ENCODE assay signal across 7 mouse cellular contexts in the genomic region with DNA sequence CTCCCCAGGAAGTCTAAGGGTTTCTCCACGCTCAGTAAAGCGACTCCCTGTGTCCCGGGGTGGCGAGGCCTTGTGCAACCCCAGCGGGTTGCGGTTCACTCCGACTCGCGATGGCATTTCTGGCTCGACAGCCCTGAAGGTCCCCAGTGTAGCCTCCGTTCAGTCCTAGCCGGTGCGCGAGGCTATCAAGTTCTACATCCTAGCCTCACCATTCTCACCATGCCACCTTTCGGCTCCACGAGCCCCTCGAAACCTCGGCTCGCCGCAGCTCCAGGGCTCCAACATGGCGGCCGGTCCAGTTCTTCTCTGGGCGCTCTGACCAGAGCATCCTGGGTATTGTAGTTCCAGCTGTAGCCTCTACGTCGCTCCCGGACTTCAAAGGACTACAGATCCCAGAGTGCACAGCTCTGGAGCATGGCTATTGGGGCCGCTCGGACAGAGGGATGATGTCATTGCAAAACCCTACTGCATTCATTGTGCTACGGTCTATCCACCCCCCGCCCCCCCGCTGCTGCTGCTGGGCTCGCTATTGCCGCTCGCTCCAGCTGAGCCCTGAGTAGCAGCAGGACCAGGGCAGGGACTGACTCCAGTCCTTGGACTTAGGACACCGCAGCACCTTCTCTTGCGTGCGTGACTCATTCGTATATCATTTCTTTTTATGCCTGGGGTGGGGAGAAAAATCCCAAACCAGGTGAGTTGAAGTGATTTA. TPM values are rescaled to one million over a fixed set of nuclear protein-coding genes. Genes with fewer than 3 reads are reported as not detected.
A peak's percentile ranks its signal among the peaks of the same experiment; 100 is the strongest.
DNase-seq lines count a peak whose midpoint lies in the region; ATAC-seq lines count a peak whose summit lies in the region.

A gene (plus strand): TSS at position 452 of the 709 bp plus-strand sequence.

- under 1% methylated on average over 38 of the region's 38 CpGs for WGBS in intestine, embryonic 16.5 days
- under 1% methylated on average over 38 of the region's 38 CpGs for WGBS in midbrain, embryonic 11.5 days

- H3K27ac ChIP-seq in intestine, embryonic 16.5 days (ENCODE audit: low read length), result peak within 1 kb of the TSS; percentile 84
- H3K27ac ChIP-seq in midbrain, embryonic 11.5 days (ENCODE audit: low read depth, low read length), result peak within 1 kb of the TSS; percentile 83

- intact Hi-C loops in left cerebral cortex, postnatal 36 days (cut with DNase I), result loop anchor here (1.0 to 10.0 kb wide), 5 partner anchors 37 to 223 kb away; a partner anchor contains a TSS

- peak; percentile 97 for DNase-seq in adrenal gland, adult 8-10 months
- DNase-seq in embryo, embryonic 9.5 days (ENCODE audit: extremely low spot score), result peak; percentile 92
- DNase-seq in gastrocnemius, postnatal 4 days (ENCODE audit: low spot score in 2 of 2), result peak; percentile 76 to 90
- DNase-seq in left cerebral cortex, postnatal 36 days (ENCODE audit: low spot score in 2 of 2), result peak; percentile 91 to 94
- DNase-seq in midbrain, embryonic 11.5 days (ENCODE audit: low spot score, missing footprints), result peak; percentile 99
- DNase-seq in skeletal muscle tissue, adult 2 months (ENCODE audit: low read depth, low spot score), result peak; percentile 98

- ATAC-seq in intestine, embryonic 16.5 days, result peak; percentile 99
- peak; percentile 100 for ATAC-seq in midbrain, embryonic 11.5 days (ENCODE audit: low FRiP score)

- H3K36me3 ChIP-seq in intestine, embryonic 16.5 days (ENCODE audit: control insufficient read depth, insufficient read depth, low read length), result 0 out of 2 replicates have a peak, but pooled peaks cover 2% of the 10 kb centered on the region
- peaks cover 4% of the 10 kb centered on the region; the same call in 1 of the 2 replicates for H3K36me3 ChIP-seq in midbrain, embryonic 11.5 days (ENCODE audit: control insufficient read depth, insufficient read depth, low read length)

- no peaks in the 10 kb centered on the region for H3K27me3 ChIP-seq in intestine, embryonic 16.5 days (replicated peaks; ENCODE audit: control insufficient read depth, insufficient read depth, low read length)
- no peaks in the 10 kb centered on the region for H3K27me3 ChIP-seq in midbrain, embryonic 11.5 days (ENCODE audit: control insufficient read depth, insufficient read depth, low read length)

- peak within 1 kb of the TSS; percentile 89 for H3K9ac ChIP-seq in intestine, embryonic 16.5 days (ENCODE audit: low read depth, low read length)
- peak within 1 kb of the TSS; percentile 96 for H3K9ac ChIP-seq in midbrain, embryonic 11.5 days (ENCODE audit: low read length)

- H3K4me3 ChIP-seq in intestine, embryonic 16.5 days (ENCODE audit: low read length), result peak within 1 kb of the TSS; percentile 74
- H3K4me3 ChIP-seq in midbrain, embryonic 11.5 days (ENCODE audit: low read depth, low read length), result peak within 1 kb of the TSS; percentile 75

- no peaks in the 10 kb centered on the region for H3K9me3 ChIP-seq in intestine, embryonic 16.5 days (ENCODE audit: control insufficient read depth, low read length)
- no peaks in the 10 kb centered on the region for H3K9me3 ChIP-seq in midbrain, embryonic 11.5 days (ENCODE audit: control insufficient read depth, low read length)

- H3K4me2 ChIP-seq in intestine, embryonic 16.5 days (ENCODE audit: low read depth, low read length), result peak within 1 kb of the TSS; percentile 77
- H3K4me2 ChIP-seq in midbrain, embryonic 11.5 days, result peak within 1 kb of the TSS; percentile 79

- peaks cover 18% of the 10 kb centered on the region for H3K4me1 ChIP-seq in intestine, embryonic 16.5 days (ENCODE audit: control insufficient read depth, insufficient read depth, low read length)
- peaks cover 23% of the 10 kb centered on the region for H3K4me1 ChIP-seq in midbrain, embryonic 11.5 days (ENCODE audit: control insufficient read depth, insufficient read depth, low read length)

RNA-seq across cellular contexts. Expression of the gene that starts here (rescaled TPM):
- total RNA-seq in adrenal gland, adult 8-10 months (2022), result 1 to 10 TPM; 4.6 to 8.5 (median 6.4) TPM
- total RNA-seq in gastrocnemius, postnatal 4 days (2021), result 10 to 100 TPM; 10.0 to 12.8 TPM
- 30.3 and 37.3 TPM in 2 replicates for polyA plus RNA-seq in intestine, embryonic 16.5 days (2015; fragmentation: Nextera tagmentation; extraction: Ambion mirVana)
- total RNA-seq in left cerebral cortex, postnatal 36 days (2021), result 10 to 100 TPM; 40.7 to 43.0 TPM
- 19.4 and 20.0 TPM in 2 replicates for polyA plus RNA-seq in midbrain, embryonic 11.5 days (2014; fragmentation: Nextera tagmentation; extraction: Ambion mirVana)

Comparison
In these comparisons a context has a peak if more than half of its experiments do, and no peak if none do; other contexts are left out.
1. Peak in every context shown above with its lines: DNase-seq, ATAC-seq, H3K4me3 ChIP-seq and H3K27ac ChIP-seq.